Mouse (Mus musculus): ENCODE measurements at regions not wholly inside any gene's neighbourhood (a gene's known extent, or its start where the extent isn't known, plus 50 kb on each side); places are given as distances from the start of the nearest gene placed in this dataset.

DNA sequence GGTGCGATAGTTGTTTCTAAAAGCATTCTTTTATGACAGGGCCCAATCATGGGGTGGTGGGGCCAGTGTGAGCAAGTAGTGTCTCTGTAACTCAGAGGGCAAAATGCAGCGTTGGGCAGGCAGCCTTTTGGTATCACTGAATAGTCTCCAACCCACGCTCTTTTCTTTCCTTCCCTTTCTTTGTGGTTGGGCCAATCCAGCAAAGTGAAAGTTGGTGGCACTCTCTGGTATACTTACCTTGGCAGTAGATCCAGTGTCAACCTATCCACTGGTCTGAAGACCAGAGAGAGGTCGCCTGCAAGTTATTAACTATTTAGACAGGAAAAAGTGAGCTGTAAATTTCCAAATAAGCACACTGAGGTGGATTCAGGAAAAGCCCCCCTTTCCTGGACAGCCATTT is 287.8 kb downstream of the Spry2 start:
- no peak overlapping the region for H3K27ac ChIP-seq (replicated peaks)
- H3K9me3 ChIP-seq: no peaks in the 10 kb centered on the region
- DNase-seq (ENCODE audit: low spot score): no peak
- no peaks in the 10 kb centered on the region for H3K27me3 ChIP-seq (replicated peaks; ENCODE audit: low read depth, poor library complexity, severe bottlenecking)
- WGBS: 81% methylated on average over 4 of the region's 4 CpGs
- H3K4me3 ChIP-seq: no peak overlapping the region
- H3K4me1 ChIP-seq: peaks cover 8% of the 10 kb centered on the region
- no peaks in the 10 kb centered on the region for H3K36me3 ChIP-seq (replicated peaks)

DNA sequence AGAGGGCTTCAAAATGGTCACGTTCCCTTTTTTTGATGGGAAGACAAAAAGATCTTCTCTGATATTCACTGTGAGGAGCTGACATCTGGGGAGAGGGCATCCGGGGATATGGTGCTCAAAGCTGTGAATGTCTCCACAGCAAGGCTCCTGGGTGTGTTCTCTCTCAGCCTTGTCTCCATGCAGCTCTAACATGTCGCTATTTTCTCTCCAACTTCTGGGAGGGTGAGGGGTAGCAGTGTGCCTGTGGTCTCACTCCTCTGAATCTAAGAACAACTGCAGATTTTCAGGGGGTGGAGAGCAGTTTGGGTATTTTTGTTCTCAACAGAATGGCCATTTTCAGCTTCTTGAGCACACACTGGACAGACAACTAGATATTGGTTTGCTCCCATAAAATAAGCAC is 290.1 kb downstream of the Spry2 start:
- Histone ChIP-seq H3K9me3 (no peaks in the 10 kb centered on the region), H3K27ac (replicated peaks) (no peak overlapping the region), H3K4me1 (0 out of 2 replicates have a peak, but pooled peaks cover 4% of the 10 kb centered on the region), H3K36me3 (replicated peaks) (no peaks in the 10 kb centered on the region), H3K27me3 (replicated peaks; ENCODE audit: low read depth, poor library complexity, severe bottlenecking) (no peaks in the 10 kb centered on the region), H3K4me3 (no peak overlapping the region)
- no peak for DNase-seq (ENCODE audit: low spot score)
- 82% methylated on average over 3 of the region's 3 CpGs for WGBS

DNA sequence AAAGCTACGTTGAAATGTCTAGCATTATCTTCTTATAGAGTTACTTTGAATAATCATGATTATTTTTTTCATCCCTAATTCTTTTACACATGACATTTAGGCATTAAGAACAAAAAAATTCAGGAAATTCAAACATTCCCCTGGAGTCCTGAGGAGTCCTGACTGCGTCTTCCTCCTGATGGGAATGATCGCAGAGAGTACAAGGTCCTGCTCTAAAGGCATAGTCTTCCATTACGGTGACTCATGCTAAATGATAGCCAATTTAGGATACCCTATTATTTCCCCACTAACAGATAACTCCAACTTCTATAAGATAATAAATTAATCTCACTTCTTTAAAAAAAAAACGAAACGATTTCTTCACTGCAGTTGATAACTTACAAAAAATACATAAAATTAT is 292.2 kb downstream of the Spry2 start:
- Histone ChIP-seq H3K9me3 (no peaks in the 10 kb centered on the region), H3K27ac (replicated peaks) (no peak overlapping the region), H3K27me3 (replicated peaks; ENCODE audit: low read depth, poor library complexity, severe bottlenecking) (no peaks in the 10 kb centered on the region), H3K4me3 (no peak overlapping the region), H3K36me3 (replicated peaks) (no peaks in the 10 kb centered on the region), H3K4me1 (0 out of 2 replicates have a peak, but pooled peaks cover 4% of the 10 kb centered on the region)
- DNase-seq (ENCODE audit: low spot score): no peak
- 94% methylated on average over 6 of the region's 6 CpGs for whole genome bisulfite sequencing

DNA sequence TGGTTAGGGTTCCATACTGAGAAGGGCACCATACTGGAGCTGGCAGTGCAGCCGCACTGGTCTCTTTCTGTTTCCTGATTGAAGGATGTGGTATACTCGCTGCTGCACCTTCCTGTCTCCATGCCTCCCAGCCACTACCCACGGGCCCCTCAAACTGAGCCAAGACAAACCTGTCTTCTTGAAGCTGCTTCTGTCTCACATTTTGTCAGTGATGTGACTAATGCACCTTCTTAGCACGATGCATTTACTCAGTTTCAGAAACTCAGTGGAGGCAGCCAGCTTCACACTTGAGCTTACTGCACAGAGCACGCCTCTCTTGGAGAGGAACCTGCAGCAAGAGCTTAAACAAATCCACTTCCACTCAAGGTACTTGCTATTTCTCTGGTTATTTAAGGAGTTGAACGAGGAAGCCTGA is 293.6 kb downstream of the Spry2 start:
- no peaks in the 10 kb centered on the region for H3K9me3 ChIP-seq
- H3K27me3 ChIP-seq (replicated peaks; ENCODE audit: low read depth, poor library complexity, severe bottlenecking): no peaks in the 10 kb centered on the region
- H3K4me3 ChIP-seq: no peak overlapping the region
- H3K27ac ChIP-seq (replicated peaks): no peak overlapping the region
- H3K4me1 ChIP-seq: no peaks in the 10 kb centered on the region
- no peak for DNase-seq (ENCODE audit: low spot score)
- H3K36me3 ChIP-seq (replicated peaks): no peaks in the 10 kb centered on the region
- WGBS: 83% methylated on average over 6 of the region's 6 CpGs

DNA sequence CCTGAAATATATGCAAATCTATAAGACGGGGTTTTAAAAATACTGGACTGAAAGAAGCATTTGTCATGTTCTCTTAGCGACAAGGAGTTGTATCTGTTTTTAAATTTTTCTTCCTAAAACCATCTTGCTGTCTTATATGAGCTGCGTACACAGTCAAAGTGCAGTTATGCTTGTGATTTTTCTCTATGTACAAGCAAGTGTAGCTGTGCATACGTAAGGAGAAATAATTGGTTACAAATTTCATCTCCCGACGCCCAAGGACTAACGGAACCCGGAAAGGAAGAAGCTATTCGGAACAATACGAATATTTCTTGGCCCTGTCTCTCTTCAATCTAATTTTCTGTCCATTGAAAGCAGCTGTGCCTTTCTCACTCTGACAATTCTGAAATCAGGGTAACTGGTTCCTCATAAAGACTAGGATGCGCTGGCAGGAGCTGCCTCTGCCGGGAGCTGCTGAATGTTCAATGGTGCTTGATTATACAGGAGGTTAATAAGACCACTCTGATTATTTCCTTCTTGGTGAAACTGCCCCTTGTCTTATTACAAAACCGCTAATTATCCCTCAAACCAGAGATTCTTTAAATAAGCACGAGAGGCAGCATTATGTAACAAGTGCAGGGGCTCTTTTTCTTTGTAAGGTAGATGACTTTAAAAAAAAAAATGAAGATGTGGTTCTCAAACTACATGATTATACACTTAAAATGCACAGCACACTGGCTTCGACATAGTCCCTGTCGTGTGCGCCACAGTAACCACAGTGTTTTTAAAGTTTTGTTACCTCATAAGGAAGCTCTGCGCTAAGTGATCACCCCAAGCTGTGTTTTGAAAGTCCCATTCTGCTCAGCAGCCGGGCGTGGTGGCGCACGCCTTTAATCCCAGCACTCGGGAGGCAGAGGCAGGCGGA is 296.8 kb downstream of the Spry2 start:
- H3K36me3 ChIP-seq (replicated peaks): no peaks in the 10 kb centered on the region
- WGBS: 90% methylated on average over 24 of the region's 24 CpGs
- DNase-seq (ENCODE audit: low spot score): no peak
- no peak overlapping the region for H3K4me3 ChIP-seq
- no peak overlapping the region for H3K27ac ChIP-seq (replicated peaks)
- no peaks in the 10 kb centered on the region for H3K4me1 ChIP-seq
- no peaks in the 10 kb centered on the region for H3K27me3 ChIP-seq (replicated peaks; ENCODE audit: low read depth, poor library complexity, severe bottlenecking)
- no peaks in the 10 kb centered on the region for H3K9me3 ChIP-seq

DNA sequence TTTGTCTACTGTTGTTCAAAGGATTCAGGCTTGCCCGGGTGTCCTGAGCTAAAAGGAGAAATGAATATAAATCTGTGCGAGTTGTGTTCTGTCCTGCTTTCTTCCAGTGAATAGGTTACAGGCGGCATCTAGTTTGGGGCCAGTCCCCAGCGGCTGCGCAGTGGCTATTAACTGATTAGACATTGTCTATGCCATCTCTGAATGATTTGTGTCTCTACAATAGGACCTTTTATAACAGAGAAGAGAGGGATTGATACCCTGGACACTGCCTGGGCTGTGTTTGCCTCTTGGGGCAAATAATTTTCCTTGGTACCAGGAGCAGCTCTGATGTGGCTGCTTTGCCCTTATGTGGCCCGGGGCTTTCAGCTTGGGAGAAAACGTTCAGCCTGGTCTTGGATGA is 306.9 kb downstream of the Spry2 start:
- 73% methylated on average over 7 of the region's 7 CpGs for WGBS
- H3K9me3 ChIP-seq: no peaks in the 10 kb centered on the region

DNA sequence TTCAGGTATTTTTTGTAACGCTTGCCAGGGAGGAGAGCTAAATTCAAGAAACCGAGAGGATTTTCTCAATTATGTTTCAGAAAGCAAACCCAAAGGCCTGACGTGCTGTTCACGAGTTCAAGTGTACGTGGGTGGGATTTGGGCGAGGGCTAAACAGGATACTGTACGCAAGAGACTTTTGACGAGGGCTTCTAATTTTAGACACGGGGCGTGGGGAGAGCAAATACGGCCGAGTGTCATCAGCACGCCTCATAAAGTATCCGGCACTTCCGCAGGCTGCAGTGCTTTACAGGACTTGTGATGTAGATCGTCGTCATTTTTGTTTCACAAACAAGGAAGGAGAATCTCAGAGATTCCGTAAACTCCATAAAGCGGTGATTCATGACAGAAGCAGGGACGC is 307.4 kb downstream of the Spry2 start:
- no peak for DNase-seq (ENCODE audit: low spot score)
- 89% methylated on average over 20 of the region's 20 CpGs for WGBS
- Histone ChIP-seq H3K9me3 (no peaks in the 10 kb centered on the region), H3K36me3 (replicated peaks) (no peaks in the 10 kb centered on the region), H3K27ac (replicated peaks) (peak overlapping the region; percentile 67; the same call in 1 of the 2 replicates), H3K4me3 (no peak overlapping the region), H3K27me3 (replicated peaks; ENCODE audit: low read depth, poor library complexity, severe bottlenecking) (no peaks in the 10 kb centered on the region), H3K4me1 (peaks cover 17% of the 10 kb centered on the region)

More for the DNA sequence above, 306.9 kb downstream of the Spry2 start:
- Histone ChIP-seq H3K36me3 (replicated peaks) (no peaks in the 10 kb centered on the region), H3K27ac (replicated peaks) (peak overlapping the region; percentile 24; the same call in 1 of the 2 replicates), H3K4me3 (no peak overlapping the region), H3K4me1 (peaks cover 17% of the 10 kb centered on the region), H3K27me3 (replicated peaks; ENCODE audit: low read depth, poor library complexity, severe bottlenecking) (no peaks in the 10 kb centered on the region)
- no peak for DNase-seq (ENCODE audit: low spot score)

DNA sequence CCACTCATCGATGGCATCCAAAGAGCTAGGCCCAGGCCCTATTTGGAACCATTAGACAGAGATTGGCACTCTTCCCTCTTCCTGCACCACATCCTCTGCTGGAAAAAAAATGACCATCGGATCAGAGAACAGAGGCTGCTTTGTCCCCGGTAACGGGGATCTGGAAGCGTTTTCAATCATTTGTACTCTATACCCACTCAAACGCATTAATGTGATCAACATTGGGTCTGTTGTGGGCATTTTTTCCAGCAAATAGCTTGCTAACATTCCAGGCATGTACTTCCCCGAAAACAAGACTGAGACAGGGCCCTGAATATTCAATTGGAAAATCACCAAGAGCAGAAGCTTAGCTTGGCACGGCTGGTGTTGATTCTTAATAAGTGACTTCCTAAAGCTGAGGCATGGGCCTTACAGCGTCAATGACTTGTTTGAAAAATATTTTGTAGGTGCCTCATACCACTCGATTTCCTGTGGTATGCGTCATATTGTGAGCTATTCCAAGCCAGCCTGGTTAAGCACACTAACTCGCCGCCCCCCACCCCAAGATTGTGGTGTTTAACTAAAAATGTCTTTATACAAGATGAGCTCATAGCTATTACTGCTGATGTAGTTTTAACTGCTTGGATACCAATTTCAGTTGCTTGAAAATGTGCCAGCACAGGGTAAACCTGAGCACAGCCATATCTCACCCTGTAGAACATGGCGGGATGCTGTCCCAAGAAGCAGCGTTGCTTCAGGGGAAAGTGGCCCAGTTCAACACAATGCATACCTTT is 308.0 kb downstream of the Spry2 start:
- no peaks in the 10 kb centered on the region for H3K9me3 ChIP-seq
- peaks cover 20% of the 10 kb centered on the region for H3K4me1 ChIP-seq
- H3K4me3 ChIP-seq: no peak overlapping the region
- WGBS: 58% methylated on average over 15 of the region's 15 CpGs
- peak; percentile 66 for DNase-seq (ENCODE audit: low spot score)
- no peaks in the 10 kb centered on the region for H3K27me3 ChIP-seq (replicated peaks; ENCODE audit: low read depth, poor library complexity, severe bottlenecking)
- H3K36me3 ChIP-seq (replicated peaks): no peaks in the 10 kb centered on the region
- H3K27ac ChIP-seq (replicated peaks): peak overlapping the region; percentile 67

DNA sequence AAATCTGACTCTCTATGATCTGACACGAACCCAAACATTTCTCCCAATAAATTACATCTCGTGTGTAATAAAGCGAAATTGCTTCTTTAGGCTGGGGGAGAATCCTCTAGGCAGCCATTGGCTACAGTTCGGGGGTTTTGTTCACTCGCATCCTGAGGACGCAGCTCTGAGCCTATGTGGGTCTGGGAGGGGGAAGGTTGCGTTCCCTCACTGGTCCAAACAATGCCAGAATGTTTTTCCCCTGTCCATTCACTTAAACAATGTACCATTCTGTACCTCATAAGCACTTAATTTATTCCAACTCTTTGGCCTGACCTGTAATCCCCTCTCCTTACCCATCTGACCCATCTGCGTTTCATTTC is 308.6 kb downstream of the Spry2 start:
- 52% methylated on average over 8 of the region's 8 CpGs for WGBS
- H3K9me3 ChIP-seq: no peaks in the 10 kb centered on the region
- H3K27ac ChIP-seq (replicated peaks): peak overlapping the region; percentile 67
- no peaks in the 10 kb centered on the region for H3K36me3 ChIP-seq (replicated peaks)
- no peak for DNase-seq (ENCODE audit: low spot score)
- H3K27me3 ChIP-seq (replicated peaks; ENCODE audit: low read depth, poor library complexity, severe bottlenecking): no peaks in the 10 kb centered on the region
- peaks cover 23% of the 10 kb centered on the region for H3K4me1 ChIP-seq
- no peak overlapping the region for H3K4me3 ChIP-seq

DNA sequence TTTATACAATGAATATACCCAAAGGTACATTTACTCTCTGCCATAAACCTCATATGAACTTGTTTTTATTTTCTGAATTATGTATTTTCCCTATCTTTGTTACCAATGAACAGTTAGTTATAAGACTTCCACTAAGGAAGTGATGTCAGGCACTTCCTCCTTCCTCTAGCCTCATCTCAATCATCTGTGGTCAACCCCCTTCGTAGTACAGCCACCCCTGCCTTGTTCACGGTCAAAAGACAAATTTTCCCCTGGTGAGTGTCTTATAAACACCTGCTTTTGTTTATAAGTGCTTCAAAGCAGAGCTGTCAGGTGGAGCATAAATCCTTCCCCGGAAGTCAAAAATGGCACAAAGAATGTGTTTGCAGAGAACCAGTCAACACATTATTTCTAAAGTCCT is 312.0 kb downstream of the Spry2 start:
- Histone ChIP-seq H3K4me3 (no peak overlapping the region), H3K9me3 (no peaks in the 10 kb centered on the region), H3K36me3 (replicated peaks) (no peaks in the 10 kb centered on the region), H3K4me1 (peaks cover 20% of the 10 kb centered on the region), H3K27me3 (replicated peaks; ENCODE audit: low read depth, poor library complexity, severe bottlenecking) (no peaks in the 10 kb centered on the region), H3K27ac (replicated peaks) (no peak overlapping the region)
- no peak for DNase-seq (ENCODE audit: low spot score)
- WGBS: 59% methylated on average over 3 of the region's 3 CpGs

DNA sequence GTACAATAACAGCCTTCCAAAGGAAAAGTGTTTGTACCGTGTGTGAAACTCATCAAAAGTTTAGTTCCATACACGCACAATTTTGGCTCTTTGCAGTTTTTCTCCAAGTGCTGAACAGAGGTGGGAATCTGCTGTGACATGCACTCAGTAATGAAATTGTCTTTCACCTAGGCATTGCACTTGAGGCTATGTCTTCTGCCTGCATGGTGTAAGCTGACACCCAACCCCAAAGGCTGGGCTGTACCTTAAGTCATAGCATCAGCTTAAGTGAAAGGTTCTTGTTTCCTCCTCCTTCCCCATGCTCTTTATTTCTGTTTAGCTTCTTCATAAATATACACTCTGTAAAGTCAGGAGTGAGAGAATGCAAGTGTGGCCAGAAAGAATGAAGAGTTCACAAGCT is 313.1 kb downstream of the Spry2 start:
- WGBS: 77% methylated on average over 2 of the region's 2 CpGs
- Histone ChIP-seq H3K4me3 (no peak overlapping the region), H3K36me3 (replicated peaks) (no peaks in the 10 kb centered on the region), H3K4me1 (peaks cover 13% of the 10 kb centered on the region), H3K9me3 (no peaks in the 10 kb centered on the region), H3K27me3 (replicated peaks; ENCODE audit: low read depth, poor library complexity, severe bottlenecking) (no peaks in the 10 kb centered on the region), H3K27ac (replicated peaks) (no peak overlapping the region)
- no peak for DNase-seq (ENCODE audit: low spot score)

DNA sequence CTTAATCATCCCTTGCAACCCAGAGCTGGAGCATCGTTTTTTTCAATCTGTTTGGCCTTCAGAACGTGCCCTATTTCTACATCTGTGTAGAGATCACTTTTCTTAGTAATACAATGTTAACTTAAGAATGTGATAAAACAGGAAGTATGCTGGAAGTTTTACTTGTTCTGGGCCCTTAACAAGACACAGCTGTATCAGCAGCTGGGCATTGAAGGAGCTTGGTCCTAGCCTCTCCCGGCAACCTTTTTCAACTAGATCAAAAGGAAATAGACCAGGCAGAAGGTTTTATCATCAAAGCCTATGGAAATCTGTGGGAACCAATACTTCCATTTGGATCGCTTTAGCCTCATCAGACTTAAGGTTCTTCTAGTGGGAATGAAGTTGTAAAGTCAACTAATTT is 317.9 kb downstream of the Ndfip2 start:
- H3K36me3 ChIP-seq (replicated peaks): no peaks in the 10 kb centered on the region
- no peaks in the 10 kb centered on the region for H3K9me3 ChIP-seq
- no peaks in the 10 kb centered on the region for H3K27me3 ChIP-seq (replicated peaks; ENCODE audit: low read depth, poor library complexity, severe bottlenecking)
- DNase-seq (ENCODE audit: low spot score): peak; percentile 45
- no peak overlapping the region for H3K27ac ChIP-seq (replicated peaks)
- WGBS: 37% methylated on average over 4 of the region's 4 CpGs
- H3K4me3 ChIP-seq: no peak overlapping the region
- H3K4me1 ChIP-seq: peaks cover 25% of the 10 kb centered on the region
